Mouse (Mus musculus) neural tube, embryonic 15.5 days (tissue): ENCODE measurements around the gene Satb1. TPM values are rescaled to one million over a fixed set of nuclear protein-coding genes. Genes with fewer than 3 reads are reported as not detected.

Experiments
- ATAC-seq: fragments of 200-750 bp; cut with Nextera tagmentation; 2 replicates; pipeline ENCODE4 v1.8.0; 2017; ENCODE audit warnings: mild to moderate bottlenecking, moderate TSS enrichment, moderate library complexity; ENCODE audit not compliant: low FRiP score
- H3K27ac ChIP-seq: fragments of 300-500 bp; sonication (generic); replicated peaks from 2 replicates; pipeline ENCODE4 v1.5.1; 2015; ENCODE audit warnings: mild to moderate bottlenecking, inconsistent platforms
- H3K27me3 ChIP-seq: fragments of 300-500 bp; sonication (generic); replicated peaks from 2 replicates; pipeline ENCODE4 v1.6.1; 2015; ENCODE audit warnings: inconsistent platforms
- H3K36me3 ChIP-seq: fragments of 300-500 bp; sonication (generic); 2 replicates; pipeline ENCODE4 v1.6.1; 2015; ENCODE audit warnings: inconsistent platforms
- H3K4me1 ChIP-seq: fragments of 300-500 bp; sonication (generic); 2 replicates; pipeline ENCODE4 v1.6.1; 2015; ENCODE audit warnings: inconsistent platforms
- H3K4me2 ChIP-seq: fragments of 300-500 bp; sonication (generic); 2 replicates; pipeline ENCODE4 v1.6.1; 2015; ENCODE audit warnings: inconsistent platforms, mild to moderate bottlenecking, moderate library complexity
- H3K4me3 ChIP-seq: fragments of 300-500 bp; sonication (generic); replicated peaks from 2 replicates; pipeline ENCODE4 v1.5.1; 2015; ENCODE audit warnings: mild to moderate bottlenecking, inconsistent platforms
- H3K9ac ChIP-seq: fragments of 300-500 bp; sonication (generic); replicated peaks from 2 replicates; pipeline ENCODE4 v1.6.1; 2015; ENCODE audit warnings: mild to moderate bottlenecking, inconsistent platforms
- H3K9me3 ChIP-seq: fragments of 300-500 bp; sonication (generic); replicated peaks from 2 replicates; pipeline ENCODE4 v1.6.1; 2016; ENCODE audit warnings: inconsistent platforms
- WGBS: fragments of 180-500 bp; shearing (Covaris S2); methylation state at CpG from one replicate; pipeline ENCODE4 v1.1.7; 2015; ENCODE audit warnings: mixed read lengths; 5-methylcytosine and 5-hydroxymethylcytosine counted together
- polyA plus RNA-seq: library from polyadenylated mRNA; unstranded; fragments of >200 nt; fragmentation: Nextera tagmentation; extraction: Ambion mirVana; gene quantifications from 2 replicates; pipeline ENCODE4 v1.2.1, GENCODE M21; 2015

Satb1 gene
- polyA plus RNA-seq, 1 experiment from 2014 or later = 39.6 TPM

DNA sequence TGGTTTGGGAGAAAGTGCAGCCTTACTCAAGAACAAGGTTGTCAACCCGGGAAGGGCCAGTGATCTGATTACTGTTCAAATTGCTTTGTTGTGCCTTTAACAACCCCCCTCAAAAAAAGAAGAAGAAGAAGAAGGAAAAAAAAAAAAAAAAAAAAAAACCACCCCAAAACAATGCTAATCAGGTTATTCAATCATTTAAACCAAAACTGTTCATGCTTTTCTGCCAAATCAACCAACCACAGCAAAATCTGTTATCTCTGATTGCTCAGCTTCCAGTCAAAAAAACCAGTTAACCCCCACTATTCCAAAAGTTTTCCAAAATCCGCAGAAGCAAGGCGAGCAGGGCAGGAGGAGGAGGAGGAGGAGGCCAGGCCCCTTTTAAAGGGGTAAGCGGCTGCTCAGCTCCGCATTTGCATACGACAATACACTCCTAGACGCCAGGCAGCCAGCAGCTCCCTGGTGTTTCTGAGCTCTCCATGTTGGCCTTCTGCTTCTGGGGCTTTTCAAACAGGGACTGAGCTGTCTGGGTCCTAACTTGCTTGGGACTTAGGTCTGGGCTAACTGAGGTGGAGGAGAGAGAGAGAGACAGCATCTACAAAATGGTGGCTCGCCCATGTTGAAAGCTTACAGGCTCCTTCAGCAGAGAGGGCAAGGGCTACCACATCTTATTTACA is 42.6 kb downstream of the Satb1 start:
- Histone ChIP-seq H3K4me3 (no peak overlapping the region), H3K4me2 (peak overlapping the region; percentile 39), H3K27me3 (no peaks in the 10 kb centered on the region), H3K4me1 (peaks cover 5% of the 10 kb centered on the region; the same call in 1 of the 2 replicates), H3K36me3 (no peaks in the 10 kb centered on the region), H3K27ac (peak overlapping the region; percentile 15; the same call in 1 of the 2 replicates), H3K9me3 (no peaks in the 10 kb centered on the region), H3K9ac (no peak overlapping the region)
- 14% methylated on average over 8 of the region's 8 CpGs for WGBS
- ATAC-seq = peak; percentile 75; the same call in 1 of the 2 replicates

GRCm38 (mm10) chr17:51789777-51790176 is 43.3 kb downstream of the Satb1 start:
- H3K4me1 ChIP-seq = peaks cover 5% of the 10 kb centered on the region; the same call in 1 of the 2 replicates
- ATAC-seq = no peak
- H3K9me3 ChIP-seq = no peaks in the 10 kb centered on the region
- H3K27ac ChIP-seq = no peak overlapping the region
- WGBS = 48% methylated on average over 6 of the region's 6 CpGs
- no peak overlapping the region for H3K9ac ChIP-seq
- no peak overlapping the region for H3K4me2 ChIP-seq
- H3K4me3 ChIP-seq = no peak overlapping the region
- no peaks in the 10 kb centered on the region for H3K27me3 ChIP-seq
- no peaks in the 10 kb centered on the region for H3K36me3 ChIP-seq

DNA sequence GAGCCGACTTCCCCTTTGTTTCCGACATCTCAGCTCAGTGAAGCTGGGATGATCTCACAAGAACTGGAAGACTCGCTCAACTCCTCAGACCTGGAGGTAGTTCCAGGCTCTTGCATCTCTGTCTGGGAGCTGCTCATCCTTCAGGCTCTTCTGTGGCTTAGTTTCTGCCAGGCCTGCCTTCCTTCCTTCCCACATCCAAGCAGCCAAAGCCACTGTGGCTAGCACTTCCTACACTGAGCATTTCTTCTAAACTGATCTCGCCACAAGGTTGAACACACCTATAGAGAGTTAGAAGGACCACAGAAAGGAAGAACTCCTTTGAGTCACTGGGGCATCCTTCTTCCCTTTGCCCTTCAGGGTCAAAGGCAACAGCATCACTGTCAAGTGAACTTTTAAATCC is 44.0 kb downstream of the Satb1 start:
- no peak overlapping the region for H3K4me3 ChIP-seq
- WGBS = 93% methylated on average over 4 of the region's 4 CpGs
- H3K27ac ChIP-seq = no peak overlapping the region

DNA sequence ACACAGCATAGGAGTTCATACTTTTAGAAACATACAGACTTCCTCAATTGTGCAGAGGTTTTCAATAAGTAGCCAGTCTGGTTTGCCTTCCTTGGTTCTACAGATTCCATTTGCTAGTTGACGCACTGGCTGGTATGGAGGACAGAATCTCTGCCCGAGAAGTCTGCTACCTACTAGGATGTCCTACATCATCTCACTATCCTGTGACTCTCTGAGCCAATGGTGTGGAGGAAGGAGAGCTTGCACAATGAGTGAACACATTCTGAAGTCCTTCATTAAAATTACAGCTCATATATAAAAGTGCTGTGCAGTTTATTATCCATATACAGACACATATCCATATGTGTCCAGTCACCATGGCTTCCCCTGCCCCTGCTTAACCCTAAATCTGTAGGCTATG is 45.1 kb downstream of the Satb1 start:
- no peak overlapping the region for H3K4me2 ChIP-seq
- WGBS = 93% methylated on average over 2 of the region's 2 CpGs
- no peak overlapping the region for H3K9ac ChIP-seq
- no peak for ATAC-seq
- no peak overlapping the region for H3K4me3 ChIP-seq
- H3K36me3 ChIP-seq = no peaks in the 10 kb centered on the region
- H3K9me3 ChIP-seq = no peaks in the 10 kb centered on the region
- H3K27ac ChIP-seq = no peak overlapping the region
- no peaks in the 10 kb centered on the region for H3K27me3 ChIP-seq
- peaks cover 5% of the 10 kb centered on the region; the same call in 1 of the 2 replicates for H3K4me1 ChIP-seq

More for the DNA sequence above, 44.0 kb downstream of the Satb1 start:
- Histone ChIP-seq H3K27me3 (no peaks in the 10 kb centered on the region), H3K36me3 (no peaks in the 10 kb centered on the region), H3K9me3 (no peaks in the 10 kb centered on the region), H3K4me2 (no peak overlapping the region), H3K4me1 (peaks cover 5% of the 10 kb centered on the region; the same call in 1 of the 2 replicates), H3K9ac (no peak overlapping the region)
- no peak for ATAC-seq

DNA sequence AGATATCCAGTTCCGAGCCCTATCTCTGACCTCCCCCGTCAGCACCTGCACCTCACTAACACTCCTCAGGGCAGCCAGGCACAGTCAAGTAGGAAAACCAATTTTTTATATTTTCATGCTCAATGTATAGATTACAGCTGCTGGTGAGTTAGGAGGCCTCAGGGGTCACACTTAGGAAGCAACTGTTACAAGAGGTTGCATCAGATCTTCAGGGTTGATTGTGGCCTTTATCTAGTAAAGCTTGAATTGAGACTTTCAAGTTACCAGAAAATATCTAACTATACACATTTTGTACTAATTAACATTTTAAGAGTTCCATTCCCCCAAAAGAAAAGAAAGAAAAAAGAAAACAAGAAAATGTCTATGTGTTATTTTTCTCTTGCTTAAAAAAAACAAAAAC is 47.0 kb downstream of the Satb1 start:
- Histone ChIP-seq H3K4me2 (no peak overlapping the region), H3K4me1 (peaks cover 5% of the 10 kb centered on the region; the same call in 1 of the 2 replicates), H3K27me3 (no peaks in the 10 kb centered on the region), H3K27ac (no peak overlapping the region), H3K4me3 (no peak overlapping the region), H3K9me3 (no peaks in the 10 kb centered on the region), H3K36me3 (peaks cover 10% of the 10 kb centered on the region), H3K9ac (no peak overlapping the region)
- 97% methylated on average over 2 of the region's 2 CpGs for WGBS
- ATAC-seq = no peak

- no peak overlapping the region for H3K9ac ChIP-seq
- no peak for ATAC-seq
- H3K36me3 ChIP-seq = peaks cover 10% of the 10 kb centered on the region
- H3K27me3 ChIP-seq = no peaks in the 10 kb centered on the region
- no peaks in the 10 kb centered on the region for H3K9me3 ChIP-seq
- no peak overlapping the region for H3K4me2 ChIP-seq
- no peak overlapping the region for H3K4me3 ChIP-seq
- H3K27ac ChIP-seq = no peak overlapping the region
- WGBS = 76% methylated on average over 9 of the region's 9 CpGs
- H3K4me1 ChIP-seq = no peaks in the 10 kb centered on the region
Measured at GRCm38 (mm10) chr17:51784935-51785334, 48.2 kb downstream of the Satb1 start.

- whole genome bisulfite sequencing = 74% methylated on average over 8 of the region's 8 CpGs
Measured at GRCm38 (mm10) chr17:51783591-51784279, 49.4 kb downstream of the Satb1 start.

GRCm38 (mm10) chr17:51780036-51780435 is 53.1 kb downstream of the Satb1 start:
- no peak overlapping the region for H3K4me3 ChIP-seq
- H3K36me3 ChIP-seq = peaks cover 10% of the 10 kb centered on the region
- H3K4me2 ChIP-seq = no peak overlapping the region
- 90% methylated on average over 11 of the region's 11 CpGs for WGBS
- H3K27ac ChIP-seq = no peak overlapping the region
- no peaks in the 10 kb centered on the region for H3K27me3 ChIP-seq
- H3K4me1 ChIP-seq = 0 out of 2 replicates have a peak, but pooled peaks cover 3% of the 10 kb centered on the region
- no peak overlapping the region for H3K9ac ChIP-seq
- no peak for ATAC-seq
- H3K9me3 ChIP-seq = no peaks in the 10 kb centered on the region

More at GRCm38 (mm10) chr17:51783591-51784279, 49.4 kb downstream of the Satb1 start:
- H3K4me2 ChIP-seq = no peak overlapping the region
- H3K9ac ChIP-seq = no peak overlapping the region
- no peaks in the 10 kb centered on the region for H3K4me1 ChIP-seq
- no peak overlapping the region for H3K4me3 ChIP-seq
- no peak overlapping the region for H3K27ac ChIP-seq
- peaks cover 10% of the 10 kb centered on the region for H3K36me3 ChIP-seq
- no peaks in the 10 kb centered on the region for H3K27me3 ChIP-seq
- no peaks in the 10 kb centered on the region for H3K9me3 ChIP-seq
- ATAC-seq = no peak

GRCm38 (mm10) chr17:51778961-51779360 is 54.1 kb downstream of the Satb1 start:
- no peak overlapping the region for H3K4me3 ChIP-seq
- no peak overlapping the region for H3K4me2 ChIP-seq
- peaks cover 10% of the 10 kb centered on the region for H3K36me3 ChIP-seq
- ATAC-seq = no peak
- H3K9me3 ChIP-seq = no peaks in the 10 kb centered on the region
- 0 out of 2 replicates have a peak, but pooled peaks cover 3% of the 10 kb centered on the region for H3K4me1 ChIP-seq
- H3K27ac ChIP-seq = no peak overlapping the region
- H3K9ac ChIP-seq = no peak overlapping the region
- no peaks in the 10 kb centered on the region for H3K27me3 ChIP-seq
- 85% methylated on average over 2 of the region's 2 CpGs for WGBS

DNA sequence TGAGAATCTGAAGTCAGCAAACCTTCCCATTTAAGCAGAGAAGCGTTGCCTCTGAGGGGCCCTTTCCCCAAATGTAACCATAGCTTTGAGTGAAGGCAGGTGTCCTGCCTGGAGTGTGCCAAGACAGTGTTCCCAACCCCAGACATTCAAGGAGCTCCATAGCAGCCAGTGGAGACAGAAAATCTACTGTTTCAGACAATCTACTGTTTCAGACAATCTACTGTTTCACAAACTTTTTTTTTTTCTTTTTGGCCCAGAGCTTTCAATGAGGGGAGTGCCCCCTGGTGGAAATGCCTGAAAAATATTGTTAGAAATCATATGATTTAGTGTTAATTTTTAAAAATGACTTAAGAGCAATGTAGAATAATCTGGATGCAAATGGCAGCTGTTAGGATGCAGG is 55.3 kb downstream of the Satb1 start:
- H3K4me1 ChIP-seq = 0 out of 2 replicates have a peak, but pooled peaks cover 3% of the 10 kb centered on the region
- H3K36me3 ChIP-seq = peaks cover 9% of the 10 kb centered on the region
- no peak overlapping the region for H3K9ac ChIP-seq
- WGBS = 71% methylated on average over 1 of the region's 1 CpGs
- no peak overlapping the region for H3K4me3 ChIP-seq
- no peak overlapping the region for H3K4me2 ChIP-seq
- ATAC-seq = no peak
- no peaks in the 10 kb centered on the region for H3K27me3 ChIP-seq
- no peak overlapping the region for H3K27ac ChIP-seq
- H3K9me3 ChIP-seq = no peaks in the 10 kb centered on the region

DNA sequence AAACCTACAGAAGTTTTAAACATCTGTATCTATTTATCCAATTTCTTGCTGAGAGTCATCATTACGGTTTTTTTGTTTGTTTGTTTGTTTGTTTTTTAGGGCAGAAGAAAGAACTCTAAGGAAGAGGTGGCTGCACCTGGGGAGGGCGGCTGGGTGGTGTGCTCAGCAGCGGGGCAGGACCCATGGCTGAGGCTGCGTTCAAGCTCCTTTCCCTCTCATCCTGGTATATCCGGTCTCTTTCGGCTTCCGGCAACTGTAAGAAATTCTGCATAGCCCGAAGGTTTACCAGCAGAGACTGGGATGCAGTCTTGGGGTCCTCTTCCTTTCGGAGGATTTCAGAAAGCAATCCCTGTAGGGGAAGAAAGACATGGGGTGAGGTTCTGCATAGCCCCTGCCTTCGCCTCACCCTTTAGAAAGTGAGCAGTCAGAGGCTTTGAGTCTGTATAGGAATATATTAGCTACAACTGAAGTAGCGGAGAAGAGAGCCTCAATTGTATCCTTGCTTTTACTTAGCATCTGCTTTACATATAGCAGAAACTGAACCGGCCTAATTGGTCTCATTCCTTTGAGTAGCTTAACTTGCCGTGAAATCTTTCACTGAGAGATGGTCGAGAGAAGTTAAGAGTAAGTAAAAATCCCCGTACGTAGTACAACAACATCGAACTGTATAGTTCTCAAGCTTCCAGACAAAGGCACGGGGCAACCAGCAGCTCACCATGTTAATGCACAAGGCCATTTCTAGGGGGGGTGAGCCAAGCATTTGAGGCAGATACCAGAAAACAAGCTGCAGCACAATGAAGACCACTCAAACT is 57.8 kb downstream of the Satb1 start:
- ATAC-seq = no peak
- Histone ChIP-seq H3K27ac (0 out of 2 replicates have a peak overlapping the region, but pooled peaks have one; percentile 51), H3K4me1 (0 out of 2 replicates have a peak, but pooled peaks cover 3% of the 10 kb centered on the region)

More for the DNA sequence above, 57.8 kb downstream of the Satb1 start:
- WGBS = 50% methylated on average over 18 of the region's 18 CpGs
- H3K36me3 ChIP-seq = no peaks in the 10 kb centered on the region; the same call in 1 of the 2 replicates
- no peak overlapping the region for H3K4me3 ChIP-seq
- H3K4me2 ChIP-seq = 0 out of 2 replicates have a peak overlapping the region, but pooled peaks have one; percentile 6
- H3K9ac ChIP-seq = no peak overlapping the region
- no peaks in the 10 kb centered on the region for H3K9me3 ChIP-seq
- no peaks in the 10 kb centered on the region for H3K27me3 ChIP-seq
